Mouse (Mus musculus): Measurements from ENCODE around the gene Ddx56.

The Ddx56 gene

DNA sequence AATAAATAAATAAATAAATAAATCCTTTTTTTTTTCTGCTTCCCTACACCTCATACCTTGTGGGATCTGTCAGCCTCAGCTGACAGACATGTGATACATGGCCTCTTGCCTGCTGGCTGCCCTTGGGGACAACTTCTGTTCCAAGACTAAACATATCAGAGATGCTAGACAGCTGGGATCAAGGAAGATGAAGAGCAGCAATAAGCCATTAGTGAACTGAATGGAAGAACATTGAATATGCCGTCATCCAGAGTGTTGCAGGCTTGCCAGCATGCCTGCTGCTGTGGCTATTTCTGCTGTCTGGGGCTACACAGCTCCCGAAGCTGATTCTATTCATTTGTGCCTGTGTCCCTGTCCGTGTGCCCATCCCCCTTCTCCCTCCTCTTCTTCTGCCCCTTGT, 15.4 kb upstream of the Ddx56 start:
- TF ChIP-seq GATA4 (IDR thresholded peaks at IDR 0.05; ENCODE audit: insufficient replicate concordance, low read length), result no peak

GRCm38 (mm10) chr11:6276466-6276865, 8.9 kb upstream of the Ddx56 start:
- no peak for TF ChIP-seq GATA4 (IDR thresholded peaks at IDR 0.05; ENCODE audit: insufficient replicate concordance, low read length)

- no peak for TF ChIP-seq GATA4 (IDR thresholded peaks at IDR 0.05; ENCODE audit: insufficient replicate concordance, low read length)
Observed at GRCm38 (mm10) chr11:6275094-6275484, 7.5 kb upstream of the Ddx56 start.

DNA sequence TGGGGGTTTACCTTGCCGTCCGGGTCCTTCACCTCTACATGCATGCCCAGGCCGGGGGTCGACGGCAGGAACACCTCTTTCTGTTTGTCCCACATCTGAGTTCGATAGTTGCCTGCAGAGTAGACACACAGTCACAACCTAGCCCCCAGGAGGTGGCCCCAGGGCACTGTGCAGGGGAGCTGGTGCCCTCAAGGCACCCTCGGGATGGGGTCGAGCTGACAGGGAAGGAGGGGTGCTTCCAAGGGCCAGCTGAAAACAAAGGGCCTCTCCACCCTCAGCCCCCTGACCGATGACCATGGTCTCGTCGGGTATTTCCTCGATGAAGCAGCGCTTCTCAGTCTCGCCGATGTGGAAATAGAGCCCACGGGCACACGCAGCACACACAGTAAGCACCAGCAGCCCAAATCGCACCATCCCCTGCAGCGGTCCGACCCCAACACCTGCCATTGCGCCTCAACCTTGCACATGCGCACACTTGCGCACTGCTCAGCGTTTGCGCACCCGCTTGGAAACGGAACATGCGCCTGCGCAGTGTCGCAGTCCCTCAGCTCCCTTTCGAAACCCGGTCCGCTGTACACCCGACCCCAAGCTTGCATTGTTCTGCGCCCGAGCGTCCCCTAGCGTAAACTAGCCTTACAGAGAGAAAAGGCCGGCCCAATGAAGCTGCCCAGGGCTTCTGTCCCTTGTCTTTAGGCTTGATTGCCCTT, 7.0 kb upstream of the Ddx56 start, which contains the start of gene Tmed4:
Gene Tmed4 (minus strand): TSS at position 484 of the 707 bp plus-strand sequence.
- TF ChIP-seq GATA4 (IDR thresholded peaks at IDR 0.05; ENCODE audit: insufficient replicate concordance, low read length), result no peak

DNA sequence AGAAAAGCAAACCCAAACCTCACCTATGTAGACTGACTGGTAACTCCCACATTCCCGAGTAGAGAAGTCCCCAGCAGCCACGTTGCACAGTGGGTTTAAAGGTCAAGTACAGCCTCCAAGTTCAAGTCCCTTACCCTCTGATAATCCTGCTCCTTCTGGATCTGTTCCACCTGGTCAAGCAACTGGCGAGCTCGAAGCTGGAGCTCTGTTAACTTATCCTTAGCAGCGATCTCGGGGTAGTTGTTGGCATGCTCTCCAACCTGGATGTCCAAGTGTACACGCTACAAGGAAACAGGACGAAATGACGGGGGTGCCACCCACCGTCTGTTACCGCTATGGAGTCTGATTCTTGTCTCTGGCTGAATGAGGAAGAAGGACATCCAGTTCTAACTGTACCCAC, 6.0 kb upstream of the Ddx56 start:
- TF ChIP-seq GATA4 (IDR thresholded peaks at IDR 0.05; ENCODE audit: insufficient replicate concordance, low read length), result no peak

DNA sequence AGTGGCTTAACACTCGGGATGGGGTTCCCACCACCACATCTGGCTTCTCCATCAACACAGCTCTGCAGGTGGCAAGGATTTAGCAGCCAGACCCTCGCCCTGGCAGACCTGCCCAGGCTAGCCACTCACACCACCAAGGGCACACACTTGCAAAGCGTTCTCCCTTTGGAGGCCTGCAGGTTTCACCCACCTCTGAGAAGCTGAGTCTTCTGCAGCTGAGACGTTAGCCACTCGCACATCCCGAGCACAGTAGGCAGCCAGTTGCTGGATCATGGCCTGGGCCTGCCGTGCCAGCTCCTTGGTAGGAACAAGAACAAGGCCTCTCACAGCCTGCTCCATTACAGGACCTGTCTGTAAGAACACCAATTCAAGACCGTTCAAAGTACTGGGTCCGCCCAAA, 951 bp downstream of the Ddx56 start:
- no peak for TF ChIP-seq GATA4 (IDR thresholded peaks at IDR 0.05; ENCODE audit: insufficient replicate concordance, low read length)

DNA sequence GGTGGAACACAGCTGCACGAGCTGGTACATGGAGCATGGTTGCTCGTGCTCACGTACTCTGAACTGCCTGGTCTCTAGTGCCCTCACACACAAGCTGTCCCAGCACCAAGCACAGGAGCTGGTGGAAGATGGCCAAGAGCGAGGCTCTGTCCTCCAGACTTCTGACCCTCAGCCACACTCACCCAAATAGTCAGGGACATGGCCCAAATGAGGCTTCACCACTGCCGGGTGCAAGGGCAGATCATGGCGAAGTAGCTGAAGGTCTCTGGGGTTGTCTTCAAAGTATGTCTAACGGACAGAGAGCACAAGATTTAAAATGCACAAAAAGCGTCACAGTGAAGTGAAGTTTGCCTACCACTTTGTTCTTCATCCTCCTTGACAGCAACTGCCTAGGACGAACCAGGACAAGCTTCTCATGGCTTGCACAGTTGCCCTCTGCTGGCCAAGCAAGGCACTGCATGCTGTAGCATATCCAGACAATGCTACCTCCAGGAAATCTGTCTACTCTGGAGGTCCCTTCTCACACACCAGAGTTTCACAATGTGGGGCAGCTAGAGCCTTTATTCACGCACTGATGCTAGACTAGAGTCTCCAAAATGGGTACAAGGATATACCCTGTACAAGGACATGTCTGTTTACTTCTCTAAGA, 6.0 kb downstream of the Ddx56 start:
- no peak for TF ChIP-seq GATA4 (IDR thresholded peaks at IDR 0.05; ENCODE audit: insufficient replicate concordance, low read length)

- no peak for TF ChIP-seq GATA4 (IDR thresholded peaks at IDR 0.05; ENCODE audit: insufficient replicate concordance, low read length)
Observed at GRCm38 (mm10) chr11:6259413-6259812, 8.2 kb downstream of the Ddx56 start.

GRCm38 (mm10) chr11:6256490-6257072, 11.0 kb downstream of the Ddx56 start:
- no peak for TF ChIP-seq GATA4 (IDR thresholded peaks at IDR 0.05; ENCODE audit: insufficient replicate concordance, low read length)

- TF ChIP-seq GATA4 (IDR thresholded peaks at IDR 0.05; ENCODE audit: insufficient replicate concordance, low read length), result no peak
Observed at GRCm38 (mm10) chr11:6252824-6253223, 14.7 kb downstream of the Ddx56 start.

DNA sequence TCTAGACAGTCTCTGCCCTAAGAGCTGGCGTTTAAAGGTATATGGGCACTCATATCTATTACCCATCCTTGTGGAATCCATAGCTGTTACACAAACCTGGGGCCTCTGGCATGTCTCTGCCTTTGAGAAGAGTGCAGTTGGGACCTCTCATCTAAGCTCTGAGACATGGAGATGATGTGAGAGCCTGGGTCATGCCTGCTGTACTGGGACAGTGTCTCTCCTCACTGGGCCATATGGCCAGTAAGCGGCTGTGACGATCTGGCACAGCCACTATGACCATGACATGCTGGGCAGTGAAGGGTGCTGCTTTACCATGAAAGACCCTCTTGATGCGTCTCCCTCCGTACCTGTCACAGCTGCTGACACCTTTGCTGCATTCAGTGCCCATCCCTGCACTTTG, 15.3 kb downstream of the Ddx56 start:
- no peak for TF ChIP-seq GATA4 (IDR thresholded peaks at IDR 0.05; ENCODE audit: insufficient replicate concordance, low read length)

GRCm38 (mm10) chr11:6244707-6245106, 22.9 kb downstream of the Ddx56 start:
- TF ChIP-seq GATA4 (IDR thresholded peaks at IDR 0.05; ENCODE audit: insufficient replicate concordance, low read length), result no peak

GRCm38 (mm10) chr11:6233025-6233424, 34.5 kb downstream of the Ddx56 start:
- TF ChIP-seq GATA4 (IDR thresholded peaks at IDR 0.05; ENCODE audit: insufficient replicate concordance, low read length), result no peak

DNA sequence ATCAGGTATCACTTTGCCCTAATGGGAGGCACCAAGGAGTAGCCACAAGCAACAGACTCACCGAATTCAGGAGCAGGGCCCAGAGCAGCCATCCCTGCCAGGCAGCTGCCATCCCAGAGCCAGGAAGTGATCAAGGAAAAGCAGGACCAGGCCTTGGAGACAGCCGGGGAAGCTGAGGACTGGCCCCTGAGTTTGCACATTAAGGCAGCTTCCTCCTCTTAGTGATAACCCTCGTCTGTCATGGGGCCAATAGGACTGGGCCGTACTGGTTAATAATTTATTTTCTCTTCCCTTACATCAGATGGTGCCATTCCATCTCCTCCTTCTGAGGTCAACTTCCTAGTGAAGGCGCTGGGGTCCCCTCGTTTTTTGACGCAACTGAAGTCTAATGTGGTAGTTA, 37.6 kb downstream of the Ddx56 start, which contains the start of gene Npc1l1:
Gene Npc1l1 (minus strand): TSS at position 132 of the 400 bp plus-strand sequence.
- no peak for TF ChIP-seq GATA4 (IDR thresholded peaks at IDR 0.05; ENCODE audit: insufficient replicate concordance, low read length)

DNA sequence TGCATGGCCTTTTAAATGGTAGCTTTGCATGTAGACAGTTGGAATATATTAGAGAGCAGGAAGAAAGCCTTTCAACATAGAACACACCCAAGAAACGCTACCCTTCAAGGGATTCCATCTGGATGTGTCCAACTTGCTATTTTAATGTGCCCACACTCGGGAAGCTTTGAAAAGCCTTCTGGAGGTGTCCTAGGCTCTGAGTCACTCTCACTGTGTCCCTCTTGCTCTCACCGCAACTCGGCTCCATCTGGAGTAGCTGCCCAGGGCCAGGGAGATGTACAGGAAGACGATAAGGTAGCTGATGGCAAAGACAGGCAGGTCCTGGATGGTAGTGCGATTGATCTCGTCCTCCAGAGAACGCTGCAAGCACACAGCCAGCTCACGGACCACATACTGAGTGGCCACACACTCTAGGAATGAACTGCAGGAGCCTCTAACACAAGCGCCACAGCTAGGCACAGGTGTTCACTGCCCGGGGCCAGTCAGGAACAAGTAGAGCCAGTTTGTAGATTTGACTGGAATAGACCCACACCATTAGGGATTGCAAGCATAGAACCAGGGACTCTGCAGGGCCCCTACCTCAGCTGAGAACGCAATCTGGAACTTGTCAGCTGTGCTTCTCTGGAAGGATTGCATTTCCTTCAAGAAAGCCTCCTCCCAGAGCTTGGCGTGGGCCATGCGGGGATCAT, 42.9 kb downstream of the Ddx56 start:
- TF ChIP-seq GATA4 (IDR thresholded peaks at IDR 0.05; ENCODE audit: insufficient replicate concordance, low read length), result no peak

DNA sequence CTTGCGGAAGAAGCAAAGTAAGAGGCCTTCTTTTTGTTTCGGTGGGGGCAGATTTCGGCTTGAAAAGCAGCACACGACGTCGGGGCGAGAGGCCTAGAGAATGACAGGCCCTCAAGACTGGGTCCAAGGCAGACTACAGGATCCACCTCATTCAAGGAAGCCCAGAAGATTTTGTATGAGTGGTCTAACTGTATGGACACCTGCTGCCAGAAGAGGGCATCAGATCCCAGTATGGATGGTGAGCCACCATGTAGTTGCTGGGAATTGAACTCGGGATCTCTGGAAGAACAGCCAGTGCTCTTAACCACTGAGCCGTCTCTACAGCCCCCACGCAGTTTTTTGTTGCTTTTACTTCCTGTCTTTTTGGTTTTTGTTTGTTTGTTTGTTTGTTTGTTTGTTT, 45.4 kb downstream of the Ddx56 start:
- no peak for TF ChIP-seq GATA4 (IDR thresholded peaks at IDR 0.05; ENCODE audit: insufficient replicate concordance, low read length)
